Mouse (Mus musculus) embryo, embryonic 10.5 days (tissue): Measurements from ENCODE around the gene Atg4b.

Experiments used
- DNase-seq: peaks from one replicate; pipeline ENCODE4 v3.0.0-alpha.2; 2015; ENCODE audit warnings: low spot score

Atg4b gene

DNA sequence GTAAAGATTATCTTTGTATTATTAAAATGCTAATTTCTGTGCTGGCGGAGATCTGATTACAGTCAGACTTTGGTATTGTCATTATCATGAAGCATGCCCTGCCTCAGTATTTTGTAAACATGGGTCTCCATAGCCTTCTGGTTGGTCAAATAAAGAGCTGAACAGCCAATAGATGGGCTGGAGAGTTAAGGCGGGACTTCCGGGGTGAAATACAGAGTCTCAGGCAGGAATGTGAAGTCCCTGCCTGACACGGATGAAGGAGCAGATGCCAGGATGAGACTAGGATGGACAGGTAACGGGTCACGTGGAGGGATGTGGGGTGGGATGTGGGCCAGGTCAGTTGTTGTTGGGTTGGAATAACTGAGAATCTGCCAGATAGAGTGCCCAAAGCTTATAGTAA is at the start of gene Atg4b:
Gene Atg4b, plus strand, starts transcription at position 211 of the 400 bp plus-strand sequence.
- DNase-seq = no peak

DNA sequence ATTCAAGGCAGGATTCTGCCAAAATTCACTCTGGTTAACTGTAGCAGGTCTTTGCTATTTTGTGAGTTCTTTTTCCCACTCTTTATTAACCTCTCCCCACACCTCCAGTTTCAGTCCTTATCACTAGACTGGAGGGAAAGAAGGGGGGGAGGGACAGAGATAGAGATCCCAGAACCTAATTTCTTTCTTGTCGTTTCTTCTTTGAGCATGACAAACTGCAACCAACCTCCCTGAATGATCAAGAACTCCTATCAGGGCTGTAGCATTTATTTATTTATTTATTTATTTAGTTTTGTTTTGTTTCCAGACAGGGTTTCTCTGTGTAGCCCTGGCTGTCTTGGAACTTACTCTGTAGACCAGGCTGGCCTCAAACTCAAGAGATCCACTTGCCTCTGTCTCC is 49.2 kb upstream of the Atg4b start:
- DNase-seq = no peak

DNA sequence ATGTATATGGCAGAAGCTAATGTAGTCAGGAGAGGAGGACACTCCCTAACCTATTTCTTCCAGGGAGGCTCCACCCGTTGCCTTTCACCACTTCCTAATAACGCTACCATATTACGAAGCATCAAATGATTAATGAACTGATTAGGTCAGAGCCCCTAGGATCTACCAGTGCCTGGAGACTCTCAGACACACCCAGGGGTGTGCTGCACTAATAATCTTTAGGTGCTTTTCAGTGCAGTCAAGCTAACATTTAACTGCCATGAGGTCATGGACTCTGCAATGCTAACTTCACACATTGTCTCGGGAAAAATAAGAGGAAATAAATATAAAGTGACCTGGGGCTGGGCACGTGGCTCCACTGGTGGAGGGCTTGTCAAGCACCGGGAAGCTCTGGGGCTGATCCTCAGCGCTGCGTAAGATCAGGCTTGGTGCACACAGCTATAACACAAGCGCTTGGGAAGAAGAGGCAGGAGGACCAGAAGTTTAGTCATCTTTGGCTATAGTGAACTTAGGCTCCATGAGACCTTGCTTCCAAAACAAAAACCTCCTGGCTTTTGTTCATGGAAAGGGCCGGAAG is 47.7 kb upstream of the Atg4b start:
- no peak for DNase-seq

DNA sequence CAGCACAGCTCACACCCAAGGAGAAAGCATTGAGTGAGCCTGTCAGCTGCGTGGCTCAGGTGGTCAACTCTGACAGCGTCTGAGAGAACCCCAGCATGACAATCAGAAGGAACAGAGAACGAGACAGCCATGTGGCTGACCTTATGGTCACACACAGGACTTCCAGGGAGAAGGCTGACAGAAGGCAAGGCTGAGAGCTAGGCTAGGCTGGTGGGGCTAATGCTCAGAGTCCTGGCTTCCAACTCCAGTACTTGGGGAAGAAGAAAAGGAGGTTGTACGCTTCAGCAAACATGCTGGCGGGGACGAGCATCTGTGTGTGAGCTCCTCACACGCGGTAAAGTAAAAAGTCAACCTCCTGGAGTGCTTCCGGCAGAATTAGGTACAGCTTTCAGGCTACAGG is 47.0 kb upstream of the Atg4b start:
- DNase-seq = no peak

DNA sequence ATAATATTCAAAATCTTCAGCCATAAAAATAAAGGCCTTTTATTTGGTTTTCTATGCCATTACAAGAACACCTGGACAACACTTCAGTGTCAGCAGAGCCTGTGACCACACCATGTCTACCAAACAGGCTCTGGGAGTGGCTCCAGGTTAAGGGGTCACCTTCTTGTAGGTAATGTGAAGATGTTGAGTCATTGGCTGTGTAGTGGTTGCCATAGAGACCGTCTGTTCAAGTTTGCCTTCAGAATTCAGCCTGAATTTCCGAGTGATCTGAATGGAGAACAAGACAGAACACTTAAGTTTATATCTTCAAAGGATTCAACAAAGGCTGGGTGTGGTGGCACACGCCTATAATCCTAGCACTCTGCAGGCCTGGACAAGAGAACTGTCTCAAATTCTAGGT is 45.9 kb upstream of the Atg4b start:
- DNase-seq = no peak

DNA sequence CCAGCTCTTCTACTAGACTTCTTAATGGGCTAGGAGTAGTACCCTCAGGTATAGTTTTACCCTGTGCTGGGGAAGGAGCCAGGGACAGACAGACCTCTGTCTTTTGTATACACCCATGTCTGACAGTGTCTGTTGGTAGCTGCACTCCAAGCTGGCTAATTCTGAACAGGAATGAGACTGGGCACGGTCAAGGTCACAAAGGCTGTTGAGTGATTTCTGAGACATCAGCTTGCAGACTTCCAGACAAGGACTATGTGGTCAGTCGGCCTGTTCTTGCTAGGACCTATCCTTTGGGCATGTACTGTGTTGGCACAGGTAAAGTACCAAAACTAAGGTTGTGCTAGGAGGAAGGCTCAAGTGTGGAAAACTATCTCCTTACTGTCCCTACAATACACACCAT is 35.1 kb upstream of the Atg4b start:
- no peak for DNase-seq

DNA sequence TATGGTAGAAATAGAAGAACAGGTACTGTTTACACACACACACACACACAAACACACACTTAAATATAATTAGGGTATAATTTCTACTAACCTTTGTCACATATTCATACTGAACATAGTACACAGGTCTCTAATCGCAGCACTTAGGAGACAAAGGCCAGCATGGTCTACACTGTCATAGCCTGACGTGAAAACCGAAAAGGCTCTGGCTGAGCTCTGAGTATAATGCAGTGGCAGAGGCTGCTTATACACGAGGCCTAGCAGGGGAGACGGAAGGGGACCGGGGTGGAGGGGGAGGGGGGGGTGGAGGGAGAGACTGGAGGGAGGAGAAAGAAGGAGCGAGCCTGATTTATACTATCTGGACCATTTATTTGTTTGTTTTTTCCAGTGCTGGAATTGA is 29.7 kb upstream of the Atg4b start:
- DNase-seq = no peak

DNA sequence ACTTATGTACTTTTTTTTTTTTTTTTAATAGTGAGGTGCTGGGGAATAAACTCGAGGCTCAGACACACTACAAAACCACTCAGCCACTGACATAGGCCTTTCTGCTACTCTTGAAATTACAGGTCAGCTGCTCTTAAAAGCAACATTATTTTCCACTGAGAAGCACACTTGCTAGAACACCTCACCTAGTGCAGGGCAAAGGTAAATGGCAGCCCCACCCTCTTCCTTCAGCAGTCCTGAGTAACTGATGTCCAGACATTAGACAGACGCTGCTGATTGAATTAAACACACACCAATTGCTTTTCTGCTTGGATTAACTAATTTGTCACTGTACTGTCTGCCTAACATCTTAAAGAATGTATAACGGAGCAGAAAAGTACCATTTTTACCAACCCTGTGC is 26.7 kb upstream of the Atg4b start:
- no peak for DNase-seq

DNA sequence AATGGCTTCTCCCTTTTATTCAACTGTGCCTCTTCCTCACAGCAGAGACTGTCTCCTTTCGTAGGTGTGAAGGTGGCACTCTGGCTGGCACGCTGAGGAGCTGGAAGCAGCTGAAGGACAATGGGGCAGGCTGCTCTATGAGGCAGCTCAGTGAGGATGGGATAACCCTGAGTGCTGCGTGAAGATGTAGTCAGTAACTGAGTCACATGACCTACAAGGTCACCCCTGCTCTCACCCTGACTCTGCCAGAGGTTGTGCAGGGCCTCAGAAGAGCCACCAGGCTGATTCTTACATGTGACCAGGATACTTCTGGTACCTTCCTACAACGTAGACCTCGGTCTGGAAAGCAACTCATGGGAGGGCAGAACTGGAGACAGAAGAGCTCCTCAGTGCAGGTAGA is 25.6 kb upstream of the Atg4b start:
- no peak for DNase-seq

DNA sequence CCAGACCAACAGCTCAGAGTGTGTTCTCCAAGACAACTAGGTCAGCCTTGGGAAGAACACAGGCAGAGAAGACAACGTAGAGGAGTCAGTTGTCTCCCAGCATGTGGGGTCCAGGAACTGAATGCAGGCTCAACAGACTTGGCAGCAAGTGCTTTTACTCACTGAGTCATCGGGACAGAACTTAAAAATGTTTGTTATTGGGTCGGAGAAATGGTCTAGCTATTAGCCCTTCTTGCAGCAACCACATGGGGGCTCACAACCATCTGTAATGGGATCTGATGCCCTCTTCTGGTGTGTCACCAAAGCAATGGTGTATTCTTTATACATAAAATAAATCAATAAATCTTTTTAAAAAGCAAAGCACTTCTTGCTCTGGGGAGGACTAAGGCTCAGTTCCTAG is 25.2 kb upstream of the Atg4b start:
- DNase-seq = no peak

DNA sequence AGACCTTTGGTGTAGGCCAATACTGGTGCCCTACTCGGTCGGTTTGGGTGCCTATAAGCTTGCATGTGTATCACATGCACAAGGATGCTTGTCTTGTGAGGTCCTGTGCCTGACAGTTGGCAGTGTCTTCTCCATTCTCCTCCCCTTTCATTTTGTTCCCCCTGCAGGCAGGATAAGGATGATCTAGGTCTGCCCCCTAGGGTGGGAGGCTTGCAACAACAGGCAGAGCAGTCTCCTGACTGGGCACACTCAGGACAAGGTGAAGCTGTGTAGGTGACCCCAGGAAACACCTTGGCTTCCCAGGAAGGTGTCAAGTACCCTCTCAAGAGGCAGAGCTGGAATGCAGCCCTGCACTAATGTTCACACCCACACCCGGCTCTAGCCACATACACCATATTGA is 24.3 kb upstream of the Atg4b start:
- peak; percentile 61 for DNase-seq

DNA sequence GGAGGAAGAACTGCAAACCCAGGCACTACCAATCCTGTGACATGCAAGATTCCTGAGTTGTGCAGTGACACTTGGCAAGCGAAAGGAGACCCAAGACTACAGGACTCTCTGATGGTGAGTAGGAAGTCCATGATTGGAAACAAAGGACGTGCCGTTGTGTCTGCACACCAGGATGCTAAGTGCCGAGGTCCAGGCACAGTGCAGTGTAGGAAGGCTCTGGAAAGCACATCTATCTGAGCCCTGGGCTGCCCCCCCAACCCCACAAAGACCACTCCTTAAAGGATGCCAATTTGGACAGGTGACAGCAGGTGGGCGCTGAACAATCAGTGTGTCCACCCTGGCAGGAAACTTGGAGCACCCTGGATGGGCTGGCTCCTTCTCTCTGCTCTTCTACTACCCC is 20.2 kb upstream of the Atg4b start:
- DNase-seq = no peak

DNA sequence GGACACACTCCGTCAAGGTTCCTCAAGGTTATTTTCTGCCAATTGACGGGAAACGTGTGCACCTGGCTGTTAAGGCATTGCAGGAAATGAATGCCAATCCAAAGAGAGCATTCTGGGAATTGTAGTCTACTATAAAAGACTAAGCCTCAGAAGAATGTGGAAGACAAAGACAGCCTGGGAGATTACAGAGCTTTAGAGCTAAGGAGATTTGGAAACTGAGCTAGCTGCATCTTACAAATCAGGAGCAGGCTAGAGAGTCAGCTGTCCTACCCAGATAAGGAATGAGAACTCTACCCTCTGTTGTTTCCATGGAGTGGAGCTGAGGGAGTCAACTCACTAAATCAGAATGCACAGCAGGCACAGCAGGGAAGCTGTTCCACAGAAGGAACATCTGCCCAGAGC is 19.4 kb upstream of the Atg4b start:
- peak; percentile 43 for DNase-seq

DNA sequence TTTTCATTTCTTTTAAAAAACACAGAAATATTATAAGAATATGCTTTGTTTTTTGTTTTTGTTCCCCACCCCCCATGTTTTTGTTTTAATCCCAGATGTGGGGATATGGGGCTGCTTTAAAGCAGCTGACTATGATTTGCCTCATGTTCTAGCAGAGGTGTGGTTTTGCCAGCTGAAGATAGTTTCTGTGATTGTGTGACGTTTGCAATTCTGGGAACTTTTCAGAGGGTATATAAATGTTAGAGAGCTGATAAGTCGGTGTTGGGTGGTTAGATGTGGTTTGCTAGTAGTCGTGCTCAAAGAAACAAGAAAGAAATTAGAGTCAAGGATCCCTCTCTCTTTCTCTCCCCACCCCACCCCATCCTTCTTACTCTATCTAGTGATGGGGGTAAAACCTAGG is 15.4 kb upstream of the Atg4b start:
- DNase-seq = no peak

DNA sequence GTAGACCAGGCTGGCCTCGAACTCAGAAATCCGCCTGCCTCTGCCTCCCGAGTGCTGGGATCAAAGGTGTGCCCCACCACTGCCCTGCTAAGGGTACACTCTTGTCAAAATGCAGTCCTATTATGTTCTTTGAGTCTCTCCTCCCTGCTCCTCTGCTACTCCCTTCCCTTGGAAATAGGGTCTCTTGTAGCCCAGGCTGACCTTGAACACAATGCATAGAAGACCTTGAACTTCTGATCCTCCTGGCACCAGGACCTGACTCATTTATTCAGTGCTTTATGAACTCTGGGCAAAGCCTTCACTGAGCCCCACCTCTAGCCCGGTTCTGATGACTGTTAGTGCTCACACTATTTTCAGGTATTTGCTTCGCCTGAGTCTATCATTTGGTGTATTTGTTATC is 13.6 kb upstream of the Atg4b start:
- DNase-seq = no peak

DNA sequence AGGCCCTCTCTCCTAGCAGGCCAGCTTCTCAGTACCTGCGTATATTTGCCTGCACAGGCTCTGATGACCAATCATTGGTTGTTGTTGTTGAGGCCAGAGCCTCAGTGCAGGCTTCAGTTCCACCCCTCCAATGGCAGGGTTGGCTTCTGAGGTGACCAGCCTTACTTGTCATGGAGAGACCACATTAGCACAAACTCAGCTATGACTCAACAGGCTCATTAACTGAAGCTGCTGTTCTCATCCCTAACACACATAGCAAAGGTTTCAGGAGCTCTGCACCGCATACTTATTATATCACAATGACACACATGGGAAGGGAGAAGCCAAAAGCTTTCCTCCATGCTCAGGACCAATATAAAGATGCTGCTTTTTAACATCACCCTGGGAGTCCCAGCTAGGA is 10.6 kb upstream of the Atg4b start:
- no peak for DNase-seq

DNA sequence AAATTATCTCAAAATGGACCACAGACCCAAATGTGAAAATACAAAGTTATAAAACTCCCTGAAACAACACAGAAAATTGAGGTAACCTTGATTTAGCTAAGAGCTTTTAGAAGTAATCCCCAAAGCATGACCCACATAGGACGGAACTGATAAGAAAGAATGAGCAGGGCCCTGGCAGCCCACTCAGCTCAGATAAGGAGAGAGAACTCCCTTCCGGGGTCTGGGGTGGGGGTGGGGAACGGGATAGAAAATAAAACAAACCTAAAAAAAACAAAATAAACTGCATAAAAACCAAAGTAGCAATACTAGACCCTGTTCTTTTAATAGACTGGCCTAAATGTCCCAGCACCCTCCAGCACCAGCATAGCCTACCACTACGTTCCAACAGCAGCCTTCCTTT is 9.3 kb upstream of the Atg4b start:
- no peak for DNase-seq

DNA sequence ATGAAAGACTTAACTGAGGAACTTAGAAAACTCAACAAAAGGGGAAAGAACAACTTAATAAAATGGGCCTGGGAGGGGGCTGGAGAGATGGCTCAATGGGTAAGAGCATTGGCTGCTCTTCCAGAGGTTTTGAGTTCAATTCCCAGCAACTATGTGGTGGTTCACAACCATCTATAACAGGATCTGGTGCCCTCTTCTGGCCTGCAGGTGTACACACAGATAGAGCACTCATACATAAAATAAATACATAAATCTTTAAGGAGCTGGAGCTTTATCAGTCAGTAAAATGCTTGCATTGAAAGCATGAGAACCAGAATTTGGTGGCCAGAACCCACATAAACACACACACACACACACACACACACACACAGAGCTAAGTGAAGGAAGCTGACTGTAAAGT is 8.4 kb upstream of the Atg4b start:
- no peak for DNase-seq

DNA sequence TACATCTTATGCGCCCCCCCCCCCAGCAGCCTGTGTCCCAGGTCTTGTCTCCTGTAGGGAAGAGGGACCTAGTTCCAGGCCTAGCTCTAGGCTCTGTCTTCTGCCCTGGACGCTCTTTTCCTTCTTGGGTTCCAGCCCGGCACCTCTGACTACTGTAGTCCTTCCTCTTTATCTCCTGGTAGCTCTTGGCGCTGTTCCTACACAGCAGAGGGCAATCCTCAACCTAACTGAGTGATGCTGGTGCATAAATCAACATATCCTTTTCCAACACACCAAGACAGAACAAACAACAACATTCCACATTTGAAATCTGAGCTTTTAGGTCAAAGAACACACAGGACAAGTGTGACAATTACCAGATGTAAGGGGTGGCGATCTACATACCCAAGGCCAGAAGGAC is 5.1 kb upstream of the Atg4b start:
- DNase-seq = no peak

DNA sequence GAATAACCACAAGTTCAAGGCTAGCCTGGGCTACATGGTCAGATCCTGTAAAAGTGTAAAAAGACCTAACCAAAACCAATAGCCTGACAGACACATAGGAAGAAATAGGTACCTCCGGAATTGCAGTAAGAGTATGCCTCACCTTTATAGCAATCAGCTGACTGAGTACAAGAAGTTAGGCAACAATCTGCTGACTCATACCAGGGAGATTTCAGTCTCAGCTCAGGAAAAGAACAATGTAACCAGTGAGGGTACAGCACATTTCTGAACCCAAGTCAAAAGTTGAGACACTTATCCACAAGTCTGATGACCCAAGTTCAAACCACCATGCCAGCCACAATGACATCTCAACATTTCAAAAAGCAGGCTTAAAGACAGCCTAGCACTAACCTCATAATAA is 2.8 kb upstream of the Atg4b start:
- DNase-seq = no peak

DNA sequence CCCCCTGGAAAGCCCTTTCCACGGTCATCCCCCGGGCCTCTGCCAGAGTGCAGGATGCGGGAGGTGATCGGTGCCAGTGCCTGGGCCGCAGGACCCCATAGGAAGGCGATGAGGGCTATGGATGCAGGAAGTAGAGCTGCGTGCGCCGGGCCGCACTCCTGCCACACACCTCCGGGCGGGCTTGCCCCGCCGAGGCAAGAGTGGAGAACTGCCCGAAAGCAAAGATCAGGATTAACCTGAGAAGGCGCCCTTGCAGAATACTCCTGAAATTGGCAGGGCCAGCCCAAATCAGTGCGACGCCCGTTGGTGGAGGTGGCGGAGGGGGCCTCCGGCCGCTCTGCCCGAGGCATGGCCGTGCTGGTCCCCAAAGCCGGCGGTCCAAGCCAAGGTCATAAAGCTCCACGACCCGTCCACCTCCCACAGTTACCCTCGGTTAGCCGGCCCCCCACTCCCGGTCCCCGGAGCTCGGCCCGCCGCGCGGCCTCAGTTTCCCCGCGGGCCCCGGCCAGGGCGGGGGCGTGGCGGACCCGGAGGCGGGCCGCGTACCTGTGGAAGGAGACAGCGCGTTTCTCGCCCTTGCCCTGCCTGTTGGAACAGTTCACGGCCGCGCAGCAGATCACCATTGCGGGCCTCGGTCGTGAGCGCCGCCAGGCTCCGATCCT is 2.7 kb downstream of the Atg4b start:
- DNase-seq = peak; percentile 51

DNA sequence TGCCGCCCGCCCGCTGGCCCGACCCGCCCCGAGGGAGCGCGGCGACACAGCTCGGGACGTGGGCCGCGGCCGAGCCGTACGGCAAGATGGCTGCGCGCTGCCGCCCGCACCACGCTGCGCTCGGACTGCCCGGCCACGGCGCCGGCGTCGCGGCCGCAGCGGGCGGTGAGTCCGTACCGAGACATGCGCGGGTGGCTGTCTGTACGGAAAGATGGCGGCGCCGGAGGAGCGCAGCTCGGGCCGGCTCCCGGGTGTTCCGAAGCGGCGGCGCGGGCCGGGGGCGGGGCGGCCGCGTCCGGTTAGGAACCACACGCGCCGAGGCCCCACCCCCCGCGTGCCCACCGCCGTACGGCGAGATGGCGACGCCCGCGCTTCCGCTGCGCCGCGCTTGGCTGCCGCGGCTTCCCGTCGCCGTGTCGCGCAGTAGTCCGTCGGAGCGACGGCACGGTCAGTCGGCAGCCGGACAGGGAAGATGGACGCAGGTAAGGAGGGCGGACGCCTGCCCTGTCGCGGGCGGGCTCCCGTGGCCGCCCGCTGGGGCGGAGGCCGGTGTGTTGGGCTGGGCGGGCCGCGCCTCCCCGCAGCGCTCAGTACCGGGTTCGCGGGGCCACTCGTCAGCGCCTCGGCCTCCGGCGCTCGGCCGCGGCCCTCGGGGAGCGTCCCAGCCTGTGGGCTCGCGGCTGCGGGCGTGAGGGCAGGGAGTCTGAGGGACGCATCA is 3.4 kb downstream of the Atg4b start, which contains the start of gene Thap4:
Gene Thap4, minus strand, starts transcription at position 292 of the 718 bp plus-strand sequence.
- DNase-seq = peak; percentile 89

DNA sequence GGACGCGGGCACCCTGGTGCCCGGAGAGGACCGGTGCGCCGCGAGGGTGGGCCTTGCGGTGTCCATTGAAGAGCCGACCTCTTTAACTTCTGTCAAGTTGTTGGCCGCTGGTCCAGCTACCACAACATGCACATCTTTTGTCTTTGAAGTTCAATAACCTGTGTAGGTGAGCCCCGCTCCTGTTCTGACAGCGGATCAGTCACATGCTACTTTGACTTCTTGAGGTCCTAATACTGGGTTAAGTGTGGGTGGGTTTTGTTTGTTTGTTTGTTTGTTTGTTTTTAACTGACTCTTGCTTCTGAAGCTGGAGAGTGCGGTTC is 4.0 kb downstream of the Atg4b start:
- no peak for DNase-seq

DNA sequence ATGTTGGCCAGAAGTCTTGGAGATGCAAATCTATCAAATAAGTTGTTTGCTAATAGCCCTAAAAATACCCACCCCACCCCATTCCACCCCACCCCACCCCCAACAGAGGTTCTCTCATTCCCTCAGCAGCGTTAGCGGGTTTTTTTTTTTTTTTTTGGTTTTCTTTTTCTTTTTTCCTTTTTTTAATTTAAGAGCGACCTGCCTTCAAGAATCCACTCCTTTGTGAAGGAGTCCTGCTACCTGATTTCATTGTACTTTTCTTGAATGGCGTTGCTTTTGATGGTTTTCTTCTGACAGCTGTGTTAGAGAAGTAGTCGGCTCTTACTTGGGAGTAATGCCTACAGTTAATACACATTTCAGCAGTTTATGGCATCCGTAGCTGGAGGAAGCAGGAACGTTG is 4.3 kb downstream of the Atg4b start:
- peak; percentile 3 for DNase-seq
